Mouse (Mus musculus): ENCODE data around the gene Lin52.

DNA sequence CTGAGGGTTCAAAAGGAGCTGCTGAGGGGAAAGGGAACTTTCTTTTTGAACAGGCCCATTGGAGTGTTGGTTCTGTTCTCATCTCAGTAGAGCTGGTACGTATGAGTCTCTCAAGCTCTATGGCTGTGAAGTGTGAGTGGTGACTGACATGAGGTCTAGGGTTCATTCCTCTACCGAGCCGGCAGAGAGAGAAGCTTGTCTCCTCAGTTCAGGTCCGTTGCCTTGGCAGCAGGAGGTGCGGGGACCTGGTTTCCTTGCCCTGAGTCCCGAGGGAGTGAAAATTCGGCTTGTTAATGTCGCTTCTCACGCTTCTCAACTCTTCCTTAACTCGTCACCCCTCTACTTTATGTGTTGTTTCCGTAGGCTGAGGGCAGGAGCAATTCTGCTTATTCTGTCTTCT, 579 bp downstream of the Lin52 start:
- TF ChIP-seq CTCF (IDR thresholded peaks at IDR 0.05; ENCODE audit: low read depth, low read length) = no peak
- TF ChIP-seq TAL1 (conservative IDR thresholded peaks at IDR 0.05; ENCODE audit: low read depth, low read length) = no peak
- no peak for TF ChIP-seq GATA2 (IDR thresholded peaks at IDR 0.05; ENCODE audit: borderline replicate concordance, low read depth, low read length)
- TF ChIP-seq POLR2AphosphoS5 (IDR thresholded peaks at IDR 0.05; ENCODE audit: insufficient replicate concordance, low read depth, low read length) = no peak

Measured in G1E (cell line).